Mouse (Mus musculus): ENCODE measurements at regions not wholly inside any gene's neighbourhood (a gene's known extent, or its start where the extent isn't known, plus 50 kb on each side); places are given as distances from the start of the nearest gene placed in this dataset.

DNA sequence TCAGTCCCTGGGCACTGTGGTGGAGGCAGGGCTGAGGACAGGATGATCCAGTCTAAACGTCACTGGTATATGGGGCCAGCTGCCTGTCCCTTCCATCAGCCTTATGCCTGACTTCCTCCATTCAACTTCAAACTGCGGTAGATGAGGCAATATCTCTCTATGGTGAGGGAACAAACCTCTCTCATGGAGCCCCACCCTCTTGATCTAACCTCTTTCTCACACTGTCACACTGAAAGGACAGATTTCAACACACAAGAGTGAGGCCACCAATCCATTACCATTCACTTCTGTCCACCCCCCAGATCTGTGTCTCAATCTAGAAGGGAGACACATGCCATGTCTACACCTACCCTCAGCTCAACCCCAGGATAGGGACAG, 92.5 kb upstream of the Smad3 start:
- DNase-seq, result no peak

DNA sequence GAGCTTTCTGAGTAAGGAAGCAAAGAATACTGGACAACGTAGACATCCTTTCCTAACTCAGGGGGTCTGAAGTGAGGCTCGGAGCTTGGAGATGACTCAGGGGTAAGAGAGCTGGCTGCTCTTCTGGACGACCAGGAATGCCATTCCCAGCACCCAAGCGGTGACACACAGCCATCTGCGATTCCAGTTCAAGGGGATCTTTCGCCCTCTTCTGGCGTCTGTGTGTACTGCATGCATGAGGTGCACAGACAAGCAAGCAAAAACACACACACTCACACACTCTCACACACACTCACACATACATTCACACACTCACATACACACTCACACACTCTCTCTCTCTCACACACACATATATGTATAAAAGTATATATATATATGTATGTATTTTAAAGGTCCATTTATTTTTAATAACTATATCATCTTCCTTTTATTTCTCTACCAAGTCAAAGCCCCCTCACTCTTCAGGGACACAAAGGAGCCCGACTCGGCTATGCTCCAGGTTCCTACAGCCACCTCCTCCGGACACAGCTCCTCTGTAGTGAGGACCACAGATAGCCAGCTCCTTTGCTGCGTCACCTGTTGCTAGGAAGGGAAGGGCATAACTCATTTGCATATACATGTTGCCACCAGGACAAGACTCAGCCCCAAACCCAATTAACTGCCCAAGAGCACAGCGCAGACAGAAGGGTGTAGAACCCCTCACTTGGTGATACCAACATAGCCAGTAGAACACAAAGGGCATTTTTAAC, 91.9 kb upstream of the Smad3 start:
- DNase-seq, result peak in 1 of 2 experiments; percentile 23

DNA sequence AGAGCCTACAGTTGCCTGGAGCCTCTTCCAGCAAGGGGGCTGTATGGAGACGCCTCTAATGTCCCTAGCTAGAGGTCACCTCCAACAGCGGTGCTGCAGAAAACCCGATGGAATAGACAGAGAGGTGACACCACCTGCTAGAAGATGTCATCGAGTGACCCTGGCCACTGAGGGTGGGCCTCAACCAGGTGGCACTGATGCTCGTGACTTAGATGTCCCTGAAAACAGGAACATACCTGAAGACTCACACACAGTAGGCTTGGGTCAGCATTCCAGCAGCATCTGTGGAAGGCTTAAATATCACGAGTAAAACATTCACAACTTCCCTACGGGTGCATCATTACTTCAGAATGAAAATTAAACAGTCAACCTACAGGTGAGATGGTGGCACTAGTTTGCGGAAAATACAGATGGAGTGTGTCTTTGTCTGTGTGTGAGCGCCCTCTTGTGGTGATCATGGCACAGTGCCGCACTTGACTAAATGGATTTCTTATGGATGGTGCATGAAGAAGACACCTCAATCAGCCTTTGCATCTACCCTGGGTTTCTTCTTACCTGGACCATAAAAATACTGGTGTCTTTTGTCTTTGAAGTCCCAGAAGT, 86.2 kb upstream of the Smad3 start:
- DNase-seq, result peak; percentile 65 to 79

DNA sequence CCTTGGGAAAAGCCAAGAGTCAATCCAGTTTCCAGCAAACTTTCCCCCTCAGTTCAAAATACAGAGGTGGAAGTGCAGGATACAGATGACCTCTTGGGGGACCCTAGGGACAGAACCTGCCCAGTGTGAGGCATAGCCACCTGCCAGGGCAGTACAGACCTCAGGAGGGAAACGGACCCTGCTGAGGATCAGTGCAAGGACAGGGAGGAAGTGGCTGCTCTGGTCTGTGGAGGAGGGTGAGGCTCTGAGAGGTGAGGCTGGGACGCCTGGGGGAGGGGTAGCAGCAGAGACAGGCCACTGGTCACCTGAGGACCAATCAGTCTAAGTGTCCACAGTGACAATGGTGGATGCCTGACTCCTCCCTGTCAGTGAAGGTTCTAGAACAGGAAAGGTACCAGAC, 85.6 kb upstream of the Smad3 start:
- no peak for DNase-seq

DNA sequence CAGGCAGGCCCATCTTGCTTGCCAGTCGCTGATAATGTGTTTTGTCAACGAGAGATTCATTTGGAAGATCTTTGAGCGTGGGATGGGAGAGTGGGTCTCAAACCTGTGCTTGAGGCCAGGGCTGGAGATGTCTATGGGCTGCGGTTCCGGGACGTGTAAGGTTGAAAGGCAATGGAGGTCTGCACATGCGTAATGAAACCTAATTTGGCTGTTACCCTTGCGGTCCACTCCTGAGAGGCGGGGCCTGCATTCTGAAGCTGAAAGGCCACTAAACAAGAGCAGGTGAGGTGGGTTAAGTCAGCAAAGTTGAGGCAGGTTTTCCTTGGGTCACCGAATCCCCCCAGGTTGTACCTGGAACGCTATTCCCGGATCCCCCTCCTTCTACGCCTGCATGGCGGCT, 83.3 kb upstream of the Smad3 start:
- no peak for DNase-seq

DNA sequence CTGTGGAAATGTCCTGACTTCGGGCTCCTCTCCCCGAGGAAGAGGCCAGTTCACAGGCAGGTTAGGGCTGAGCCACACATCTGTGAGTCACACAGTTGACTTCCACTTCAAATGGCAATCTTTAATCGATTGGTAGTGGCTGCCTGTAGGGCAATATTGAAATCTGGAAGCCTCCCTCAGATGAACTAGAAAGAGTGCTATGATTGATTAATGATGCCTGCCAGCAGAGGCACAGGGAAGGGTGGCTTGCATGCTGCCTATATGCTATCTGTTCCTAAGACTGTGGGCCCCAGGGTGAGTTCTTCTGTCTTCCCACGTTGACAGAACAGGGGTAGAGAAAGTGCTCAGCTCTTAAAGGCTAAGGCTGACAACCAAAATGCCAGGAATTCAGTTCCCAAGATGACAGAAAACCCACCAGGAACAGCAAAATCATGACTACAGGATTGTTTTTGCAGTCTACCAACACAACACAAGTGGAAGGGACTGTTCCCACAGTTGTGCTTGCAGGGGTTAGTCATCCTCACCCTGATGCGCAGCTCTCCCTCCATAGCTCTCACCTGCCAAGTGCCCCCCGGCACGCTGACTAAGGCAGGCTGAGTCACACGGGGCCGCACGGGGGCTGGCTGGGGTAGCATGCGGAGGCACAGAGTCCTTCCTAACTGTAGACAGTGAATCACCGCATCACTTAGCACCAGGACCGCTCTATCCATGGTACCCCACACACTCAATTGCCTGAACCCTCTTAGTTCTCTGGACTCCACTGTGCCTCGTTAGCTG, 81.4 kb upstream of the Smad3 start:
- no peak for DNase-seq

DNA sequence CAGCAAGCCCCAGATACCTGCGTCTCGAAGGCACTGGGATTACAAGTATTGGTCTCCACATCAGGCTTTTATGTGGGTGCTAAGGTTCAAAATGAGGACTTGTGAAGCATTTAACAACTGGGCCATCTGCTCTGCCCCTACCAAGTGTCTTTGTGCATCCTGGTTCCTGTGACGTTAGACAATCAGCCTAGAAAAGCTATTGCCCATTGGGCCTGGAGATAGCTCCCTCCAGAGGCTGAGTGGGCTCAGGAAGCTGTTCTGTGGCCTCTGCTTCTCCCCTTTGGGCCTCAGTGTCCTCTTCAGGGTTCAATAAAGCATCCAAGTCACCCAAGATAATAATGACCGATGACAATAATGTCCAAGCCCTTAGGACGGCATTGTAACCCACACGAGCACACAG, 79.8 kb upstream of the Smad3 start:
- DNase-seq, result no peak

DNA sequence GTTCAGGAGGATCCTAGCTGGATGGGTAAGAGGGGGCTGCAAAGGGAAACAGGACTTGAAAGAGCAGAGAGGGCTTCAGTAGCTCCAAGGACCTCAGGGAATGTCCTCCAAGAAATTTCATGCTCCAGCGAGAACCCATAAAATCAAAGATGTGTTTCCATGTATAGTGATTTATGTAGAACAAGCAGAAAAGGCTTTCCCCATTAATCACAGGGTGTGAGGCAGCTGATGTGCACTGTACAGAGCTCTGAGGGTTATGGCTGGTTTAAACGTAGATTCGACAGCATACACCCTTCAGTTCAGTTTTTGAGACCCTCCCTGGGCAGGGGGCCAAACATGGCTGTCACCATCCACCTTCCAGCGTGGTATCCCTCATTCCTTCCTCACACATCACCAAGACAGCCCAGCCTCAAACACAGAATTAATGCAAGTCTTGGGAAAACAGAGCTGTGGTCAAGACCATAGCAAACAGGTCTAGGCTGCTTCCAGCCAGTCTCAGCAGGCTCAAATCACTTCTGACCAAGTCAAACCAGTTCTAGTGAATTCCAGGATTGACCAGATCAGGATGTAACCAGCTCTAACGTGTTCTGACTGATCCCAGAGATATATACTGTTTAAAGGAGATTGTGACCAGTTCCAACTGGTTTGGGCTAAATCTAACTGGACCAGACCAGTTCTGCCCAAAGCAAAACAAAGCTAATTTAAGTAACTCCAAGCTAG, 78.9 kb upstream of the Smad3 start:
- peak; percentile 21 to 23 for DNase-seq

DNA sequence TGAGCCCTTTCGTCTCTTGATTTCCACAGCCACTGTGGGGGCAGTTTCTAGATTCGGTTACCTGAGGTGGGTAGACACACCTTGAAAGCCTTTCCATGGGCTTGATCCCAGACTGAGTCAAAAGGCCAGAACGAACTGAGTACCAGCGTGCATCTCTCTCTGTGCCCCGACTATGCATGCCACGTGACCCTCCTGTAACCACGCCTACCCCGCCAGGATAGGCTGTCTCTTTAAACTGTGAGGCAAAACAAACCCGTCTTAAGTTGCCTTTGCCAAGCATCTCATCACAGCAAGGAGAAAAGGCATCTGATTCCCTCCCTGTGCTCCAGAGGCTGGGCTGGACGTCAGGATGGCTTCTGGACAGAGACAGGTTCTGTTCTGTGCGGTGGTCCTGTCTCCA, 78.2 kb upstream of the Smad3 start:
- DNase-seq, result peak in 1 of 2 experiments; percentile 30

DNA sequence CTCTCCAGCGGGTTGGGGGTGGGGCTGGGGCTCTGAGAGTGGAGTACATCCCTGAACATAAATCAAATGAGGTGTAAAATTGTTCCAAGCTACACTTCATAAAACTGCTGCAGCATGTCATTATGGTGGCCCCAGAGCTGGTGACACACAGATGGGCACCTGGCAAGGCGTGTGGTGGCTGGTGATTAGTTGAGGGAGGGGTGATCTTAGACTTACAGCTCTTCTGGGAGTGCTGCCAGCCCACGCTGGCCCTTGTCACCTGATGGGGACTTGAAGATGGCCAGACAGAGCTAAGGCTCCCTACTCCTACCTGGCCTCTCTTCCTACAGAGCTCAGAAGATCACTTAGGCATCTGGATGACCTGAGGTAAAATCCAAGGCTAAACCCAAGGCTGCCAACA, 76.6 kb upstream of the Smad3 start:
- no peak for DNase-seq

DNA sequence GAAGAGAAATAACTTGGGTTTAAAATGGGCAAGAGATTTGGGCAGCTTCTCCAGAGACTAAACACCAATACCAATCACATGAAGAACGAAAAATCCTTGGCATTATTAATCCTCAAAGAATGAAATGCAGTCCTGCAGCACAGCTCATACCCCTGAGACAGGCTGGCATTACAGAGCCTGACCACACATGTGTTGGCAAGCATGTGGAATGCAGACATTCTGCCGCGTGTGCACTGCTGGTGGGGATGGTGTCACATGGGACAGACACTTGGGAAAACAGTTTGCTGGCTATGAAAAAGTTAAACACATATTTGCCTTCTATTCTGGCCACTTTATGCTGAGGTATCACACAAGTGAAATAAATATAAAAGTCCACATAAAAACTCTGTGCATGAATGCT, 60.4 kb upstream of the Smad3 start:
- DNase-seq, result no peak

DNA sequence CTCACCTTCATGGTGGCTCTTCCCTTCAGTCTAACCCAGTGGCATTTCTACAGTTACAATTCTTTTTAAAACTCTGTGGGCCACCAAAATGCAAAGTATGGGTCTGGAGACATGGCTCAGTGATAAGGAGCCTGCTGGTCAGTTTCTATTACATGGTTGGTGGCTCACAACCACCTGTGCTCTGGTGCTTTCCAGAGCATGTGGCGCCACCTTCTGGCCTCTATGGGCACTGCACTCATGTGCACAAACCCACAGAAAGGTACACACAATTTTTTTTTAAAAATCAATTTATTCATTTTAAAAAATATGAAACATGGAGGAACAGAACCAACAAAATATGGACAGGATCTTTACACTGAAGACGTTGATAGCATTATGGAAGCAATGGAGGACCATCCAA, 58.7 kb upstream of the Smad3 start:
- peak in 1 of 2 experiments; percentile 58 for DNase-seq

DNA sequence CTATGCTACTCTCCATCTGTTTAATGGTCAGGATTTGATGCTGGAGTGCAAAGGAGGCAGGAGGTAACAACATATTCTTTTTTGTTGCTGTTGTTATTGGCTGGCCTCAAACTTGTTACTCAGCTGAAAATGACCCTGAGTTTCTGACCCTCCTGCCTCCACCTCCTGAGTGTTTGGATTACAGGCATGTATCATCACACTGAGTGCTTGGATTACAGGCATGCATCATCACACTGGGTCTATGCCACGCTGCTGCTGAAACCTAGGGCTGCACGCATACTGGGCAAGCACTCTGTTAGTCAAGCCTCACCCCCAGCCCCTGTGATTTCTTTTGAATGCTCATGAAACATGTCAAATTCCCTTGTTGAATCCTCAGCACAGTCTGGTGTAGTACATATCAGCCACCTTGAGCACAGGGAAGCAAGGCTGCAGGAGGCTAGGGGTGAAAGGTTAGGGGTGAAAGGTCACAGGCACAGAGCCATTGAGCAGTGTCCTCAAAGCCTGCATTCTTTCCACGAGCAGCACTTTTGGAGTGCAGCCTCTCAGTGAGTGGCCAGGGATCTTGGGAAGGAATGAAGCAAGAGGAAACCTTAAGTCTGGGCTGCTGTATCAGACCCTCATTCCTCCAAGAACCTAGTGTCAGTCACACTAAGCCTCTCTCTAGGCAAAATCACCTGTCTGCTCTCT, 52.2 kb upstream of the Smad3 start:
- peak in 1 of 2 experiments; percentile 21 for DNase-seq

Measured in kidney, postnatal 36 days (tissue).